Mouse (Mus musculus) right cerebral cortex, adult 18-20 months (tissue): ENCODE measurements around the gene Hmgb1.
A peak's percentile ranks its signal among the peaks of the same experiment; 100 is the strongest.

Source experiments
- DNase-seq: peaks from one replicate; pipeline ENCODE4 v3.0.0; 2022; ENCODE audit warnings: mixed read lengths

Hmgb1 gene

DNA sequence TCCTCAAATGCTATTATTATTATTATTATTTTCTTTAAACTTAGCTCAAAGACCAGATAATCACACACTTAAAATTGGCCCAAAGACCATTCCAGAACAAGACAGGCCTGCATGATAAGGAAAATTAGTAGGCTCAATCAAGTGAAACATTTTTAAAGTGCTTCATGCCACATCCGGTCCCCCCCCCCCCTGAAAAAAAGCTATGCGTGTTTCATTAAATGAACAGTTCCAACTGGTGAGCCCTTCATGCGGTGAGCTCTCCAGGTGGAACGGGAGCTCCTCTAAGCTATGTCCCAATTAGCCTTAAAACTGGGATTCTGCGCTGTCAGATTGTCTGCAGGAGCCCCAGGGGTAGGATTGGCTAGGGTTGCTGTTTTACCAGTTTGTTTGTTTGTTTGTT, 168.0 kb downstream of the Hmgb1 start:
- DNase-seq = no peak

DNA sequence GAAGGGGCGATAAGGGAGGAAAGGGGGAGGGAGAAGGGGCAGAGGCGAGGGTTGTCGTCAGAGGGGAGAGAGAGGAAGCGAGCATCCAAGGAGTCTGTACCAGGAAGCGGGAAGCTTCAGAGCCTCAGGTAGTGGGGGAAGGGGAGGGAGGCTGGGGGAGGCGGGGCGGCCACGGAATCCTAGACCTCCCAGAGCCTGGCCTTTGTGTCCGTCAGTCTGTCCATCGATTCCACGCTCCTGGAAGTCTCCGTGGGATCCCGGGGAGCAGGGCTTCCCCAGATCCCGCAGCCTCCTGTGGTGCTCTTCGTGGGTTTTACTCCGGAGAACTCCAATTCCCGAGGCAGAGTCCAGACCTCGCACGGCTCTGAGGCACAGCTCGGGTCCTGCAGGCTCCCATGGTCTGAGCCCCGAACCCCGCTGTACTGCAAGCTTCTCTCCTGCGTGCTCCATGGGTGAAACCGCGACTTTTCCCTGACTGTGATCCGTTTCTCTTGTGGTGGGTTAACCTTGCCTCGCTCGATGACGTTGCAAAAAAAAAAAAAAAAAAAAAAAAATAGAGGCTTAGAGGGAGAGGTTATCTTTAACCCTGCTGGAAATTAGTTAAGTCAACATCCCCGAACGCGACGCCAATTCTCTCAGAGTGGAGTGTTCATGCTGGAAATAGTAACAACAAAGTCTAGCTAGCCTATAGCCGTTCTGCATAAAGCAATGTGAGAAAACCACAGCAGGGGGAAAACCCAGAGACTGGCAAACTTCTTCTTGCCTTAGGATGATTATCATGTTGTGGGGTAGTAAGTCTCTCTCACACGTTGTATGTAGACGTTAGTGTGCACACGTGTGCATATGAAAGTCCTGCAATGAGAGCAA, 168.7 kb downstream of the Hmgb1 start:
- DNase-seq = peak; percentile 35

DNA sequence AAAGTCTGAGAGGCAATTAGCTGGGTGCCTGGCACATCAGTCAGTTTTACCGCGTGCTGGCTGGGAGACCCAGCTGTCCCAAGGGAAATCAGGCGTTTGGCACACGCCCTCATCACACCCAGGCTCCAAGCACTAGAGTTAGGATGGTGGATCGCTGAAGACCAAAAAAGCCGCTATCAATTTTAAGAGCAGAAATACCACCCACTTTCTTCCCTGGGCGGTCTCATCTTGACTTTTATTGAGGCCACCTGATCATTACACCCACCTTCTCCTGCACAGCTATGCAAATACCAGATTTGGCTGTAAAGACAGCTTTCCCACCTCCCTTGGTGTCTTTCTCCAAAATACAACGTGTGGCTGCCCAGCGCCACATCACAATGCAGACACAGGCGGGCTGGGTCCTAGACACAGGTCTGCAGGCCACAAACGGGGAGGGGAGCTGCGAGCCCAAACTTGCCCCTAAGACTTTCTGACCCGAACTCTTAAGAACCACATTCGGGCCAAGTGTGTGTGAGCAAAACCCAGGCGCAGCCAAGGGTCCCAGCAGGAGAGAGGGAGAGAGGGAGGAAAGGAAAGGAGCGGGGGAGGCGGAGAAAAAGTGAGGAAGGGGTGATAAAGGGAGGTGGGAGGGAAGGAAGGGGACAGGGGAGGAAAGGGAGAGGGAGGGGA, 169.6 kb downstream of the Hmgb1 start:
- DNase-seq = peak; percentile 48

DNA sequence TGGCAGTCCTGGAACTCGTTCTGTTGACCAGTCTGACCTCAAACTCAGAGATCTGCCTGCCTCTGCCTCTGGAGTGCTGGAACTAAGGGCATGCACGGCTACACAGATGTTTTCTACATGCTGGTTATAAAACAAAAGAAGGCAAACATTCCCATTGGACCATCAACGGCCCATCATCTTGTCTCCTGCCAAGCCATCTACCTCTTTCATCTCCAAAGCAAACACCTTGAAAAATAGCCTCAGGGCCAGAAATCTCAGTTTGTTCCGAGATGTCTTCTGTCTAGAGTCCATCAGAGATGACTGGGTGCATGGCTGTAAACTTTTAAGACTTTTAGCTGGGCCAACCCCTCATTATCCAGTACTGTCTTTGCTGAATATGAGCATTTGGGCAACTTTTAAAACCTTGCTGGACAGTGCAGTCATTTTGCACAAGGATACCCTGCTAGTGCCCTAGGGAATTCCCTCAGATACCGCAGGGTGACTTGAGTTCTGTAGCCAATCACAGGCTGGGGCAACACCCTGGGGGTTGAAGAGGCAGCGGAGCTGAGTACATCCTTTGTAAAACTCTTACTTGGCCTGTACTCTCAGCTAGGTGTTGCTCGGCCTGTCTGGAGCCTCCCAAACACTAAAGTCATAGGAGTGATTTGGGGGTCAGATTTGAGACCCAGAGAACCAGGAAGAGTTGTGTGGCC, 170.3 kb downstream of the Hmgb1 start:
- no peak for DNase-seq

DNA sequence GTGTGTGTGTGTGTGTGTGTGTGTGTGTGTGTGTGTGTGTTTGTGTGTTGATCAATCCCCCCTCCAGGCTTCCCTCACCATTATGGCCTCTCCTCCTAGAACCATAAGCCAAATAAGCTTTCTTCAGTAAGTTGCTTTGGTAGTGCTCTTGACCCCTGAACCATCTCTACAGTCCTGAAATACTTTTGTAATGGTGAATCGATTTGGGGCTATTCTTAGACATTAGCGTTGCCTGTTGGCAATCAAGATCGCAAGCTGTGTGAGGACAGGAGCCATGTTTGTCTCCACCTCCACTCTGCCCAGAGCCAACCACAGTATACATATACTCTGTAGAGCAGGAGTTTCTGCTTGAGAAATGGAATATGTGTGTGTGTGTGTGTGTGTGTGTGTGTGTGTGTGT, 175.2 kb downstream of the Hmgb1 start:
- DNase-seq = no peak

DNA sequence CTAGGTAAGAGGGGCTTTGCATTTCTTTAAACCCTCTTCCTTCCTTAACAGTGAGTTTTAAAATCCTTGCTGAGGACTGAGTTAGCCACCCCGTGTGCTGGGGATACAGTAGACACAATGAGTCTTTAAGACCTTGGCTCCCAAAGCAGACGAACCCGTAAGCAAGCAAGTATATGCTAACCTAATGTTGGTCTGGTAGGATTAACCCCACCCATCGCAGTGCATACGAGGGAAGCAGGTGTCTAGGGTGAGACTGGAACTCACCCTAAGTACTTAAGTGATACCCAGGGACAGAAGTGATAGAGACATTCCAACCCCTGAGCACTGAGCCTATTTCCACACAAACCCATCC, 177.0 kb downstream of the Hmgb1 start:
- DNase-seq = no peak

DNA sequence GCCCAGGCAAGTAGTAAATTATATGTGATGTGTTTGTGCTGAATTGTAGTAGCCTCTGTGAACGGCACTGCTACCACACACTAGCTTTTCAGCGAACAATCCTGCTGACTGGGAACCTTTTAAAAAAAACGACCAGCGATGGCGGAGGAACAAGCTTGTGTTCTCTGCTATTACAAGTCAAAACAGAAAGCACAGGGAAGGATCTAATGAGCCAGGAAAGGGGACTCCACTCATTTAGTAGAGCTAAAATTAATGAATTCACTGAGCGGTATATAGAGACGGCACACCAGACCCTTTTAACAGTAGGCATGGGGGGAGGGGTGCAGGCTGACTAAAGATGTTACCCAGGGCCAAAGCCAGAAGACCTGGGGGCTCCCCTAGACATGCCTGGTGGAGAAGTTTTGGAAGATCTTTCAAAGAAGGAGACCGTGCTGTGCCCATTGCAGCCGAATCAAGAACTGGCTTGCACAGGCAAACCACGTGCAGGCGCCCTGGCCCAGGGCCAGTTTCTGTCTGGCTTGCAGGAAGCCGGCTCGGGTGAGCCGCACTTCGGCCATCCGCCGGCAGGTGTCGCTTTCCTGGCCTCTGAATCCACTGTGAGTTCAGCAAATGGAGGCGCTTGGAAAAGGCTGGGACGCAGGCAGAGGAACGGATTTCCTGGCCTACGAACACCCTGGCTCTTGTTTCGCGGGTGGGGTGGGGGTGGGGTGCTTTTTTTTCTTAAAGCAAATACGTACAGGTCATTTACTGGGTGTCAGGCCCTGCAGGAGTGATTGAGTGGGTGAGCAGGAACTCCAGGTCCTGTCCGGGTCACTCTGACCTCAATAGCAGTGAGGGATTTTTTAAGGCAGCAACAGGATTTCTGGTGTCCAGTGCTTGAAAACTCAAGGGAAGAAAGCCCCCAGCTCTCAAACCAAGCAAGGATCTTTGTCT, 177.7 kb downstream of the Hmgb1 start:
- peak; percentile 99 for DNase-seq

DNA sequence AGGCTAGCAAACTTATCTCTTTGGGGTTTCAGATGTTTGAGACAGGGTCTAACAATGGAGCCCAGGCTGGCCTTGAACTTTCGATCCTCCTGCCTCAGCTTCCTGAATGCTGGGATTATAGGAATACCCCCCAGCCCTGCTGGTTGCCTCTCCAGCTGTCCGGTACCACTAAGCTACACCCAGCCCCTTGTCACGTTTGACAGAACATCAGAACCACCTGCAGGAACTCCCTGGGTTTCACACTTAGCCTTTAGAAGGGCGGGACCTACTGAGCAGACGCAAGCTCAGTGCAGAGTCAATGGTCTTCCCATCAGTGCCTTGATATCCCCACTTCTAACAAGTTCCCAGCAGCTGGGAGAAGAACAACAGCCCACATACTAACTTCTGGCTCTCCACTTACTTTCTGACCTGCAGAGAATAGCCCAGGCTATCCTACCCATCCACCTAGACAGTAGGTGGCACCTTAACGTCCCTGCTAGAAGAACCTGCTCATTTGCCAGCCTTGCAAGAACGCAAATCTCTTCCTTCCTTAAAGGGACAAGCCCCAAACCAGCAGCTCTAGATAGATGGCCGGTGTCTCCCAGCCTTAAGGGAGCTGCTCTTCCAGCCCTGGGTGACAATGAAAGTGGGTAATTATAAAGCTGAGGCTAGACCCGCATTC, 178.5 kb downstream of the Hmgb1 start:
- no peak for DNase-seq

DNA sequence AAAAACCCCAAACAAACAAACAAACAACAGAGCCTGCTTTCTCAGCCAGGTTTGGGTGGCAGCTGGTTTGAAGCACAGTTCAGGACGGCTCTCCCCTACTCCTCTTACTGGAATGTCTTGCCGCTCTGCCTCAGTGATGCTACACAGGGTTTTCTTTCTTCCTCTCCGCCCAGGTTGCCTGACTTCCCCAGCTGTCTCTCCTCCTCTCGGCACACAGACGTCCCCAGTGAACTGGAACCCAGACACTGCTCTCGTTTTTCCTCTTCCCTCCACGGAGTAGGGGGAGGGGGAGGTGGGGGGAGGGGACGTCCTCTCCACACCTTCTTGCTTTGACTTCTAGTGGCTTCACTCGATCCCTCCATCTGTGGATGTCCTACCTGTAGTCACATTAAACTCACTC, 179.2 kb downstream of the Hmgb1 start:
- DNase-seq = no peak

DNA sequence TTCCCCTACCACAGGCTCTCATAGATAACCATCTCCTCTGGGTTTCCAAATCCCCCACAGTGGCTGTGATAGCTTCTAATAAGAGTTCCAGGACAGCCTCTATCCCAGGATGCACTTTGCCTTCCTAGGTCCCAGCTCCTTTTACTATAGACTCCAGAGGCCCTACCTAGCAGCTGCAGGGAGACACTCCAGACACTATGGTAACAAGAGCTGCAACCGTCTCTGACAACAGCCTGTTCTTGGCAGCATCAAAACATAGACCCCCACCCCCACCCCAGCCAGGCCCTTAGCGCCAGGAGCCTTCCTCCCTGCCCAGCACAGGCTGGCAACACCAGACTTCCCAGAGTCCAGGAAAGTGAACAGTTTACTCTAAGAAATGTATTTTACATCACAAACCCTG, 181.2 kb downstream of the Hmgb1 start:
- DNase-seq = no peak

DNA sequence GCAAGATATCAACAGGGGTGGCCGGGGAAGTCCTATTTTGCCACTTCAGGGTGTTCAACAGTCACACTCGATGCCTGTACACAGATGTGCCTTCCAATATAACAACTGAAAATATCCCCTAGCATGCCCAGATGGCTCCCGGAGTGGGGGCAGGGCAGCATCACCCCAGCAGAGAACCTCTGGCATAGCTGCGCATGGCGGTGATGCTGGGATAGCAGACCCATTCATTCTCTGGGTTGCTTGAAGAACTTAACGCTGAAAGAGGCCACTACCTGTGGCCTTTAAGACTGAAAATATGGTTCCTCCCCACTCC, 181.5 kb downstream of the Hmgb1 start:
- DNase-seq = no peak

DNA sequence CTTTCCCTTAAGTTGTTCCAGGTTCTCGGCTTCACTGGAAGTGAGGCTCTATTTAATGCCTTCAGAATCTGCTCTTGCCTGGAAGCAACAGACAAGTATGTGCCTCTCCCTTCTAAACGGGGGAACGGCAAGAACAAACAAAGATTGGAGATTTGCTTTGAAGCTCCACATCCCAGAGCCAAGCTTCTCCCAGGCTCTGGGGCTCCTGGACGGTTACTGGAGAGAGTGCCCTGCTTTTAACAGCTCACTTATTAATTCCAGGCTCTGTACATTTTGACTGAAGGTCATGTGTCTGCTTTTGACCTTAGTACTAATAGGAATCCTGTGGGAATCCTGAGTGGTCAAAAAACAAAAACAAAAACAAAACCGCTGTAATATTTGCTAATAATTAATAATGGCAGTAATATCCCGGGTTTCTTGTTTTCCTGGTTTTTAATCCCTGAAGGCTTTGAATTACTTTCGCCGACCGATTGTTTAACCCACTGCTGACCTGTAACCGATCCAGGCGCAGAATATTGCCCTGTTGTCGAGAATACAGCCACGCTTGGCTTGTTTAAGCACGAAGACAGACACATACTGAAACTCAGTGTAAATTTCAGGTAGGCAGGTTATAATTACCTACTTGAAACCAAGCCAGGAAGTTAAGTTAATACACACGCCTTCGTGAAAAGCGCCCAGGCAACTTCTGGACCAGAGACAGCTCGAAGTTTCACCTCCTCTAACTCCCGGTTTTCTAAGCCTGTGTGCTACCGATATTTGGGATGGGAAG, 182.1 kb downstream of the Hmgb1 start:
- no peak for DNase-seq

DNA sequence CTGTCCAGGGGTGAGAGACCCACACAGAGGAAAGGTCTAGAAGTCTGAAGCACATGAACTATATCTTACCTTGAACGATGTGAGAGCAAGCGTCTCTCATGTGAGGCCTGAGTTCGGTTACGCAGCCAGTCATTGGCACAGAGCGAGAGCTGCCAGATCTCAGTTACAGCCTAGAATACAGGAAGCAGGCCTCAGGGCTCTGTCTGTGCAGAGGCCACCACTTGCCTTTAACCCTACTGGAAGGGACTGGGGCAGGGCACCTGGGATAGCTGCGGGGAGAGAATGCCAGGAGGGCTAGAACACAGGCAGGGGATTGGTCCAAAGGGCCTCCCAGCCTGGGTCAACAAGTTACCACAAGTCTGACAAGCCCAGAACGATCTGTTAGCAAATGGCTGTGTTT, 184.5 kb downstream of the Hmgb1 start:
- no peak for DNase-seq

DNA sequence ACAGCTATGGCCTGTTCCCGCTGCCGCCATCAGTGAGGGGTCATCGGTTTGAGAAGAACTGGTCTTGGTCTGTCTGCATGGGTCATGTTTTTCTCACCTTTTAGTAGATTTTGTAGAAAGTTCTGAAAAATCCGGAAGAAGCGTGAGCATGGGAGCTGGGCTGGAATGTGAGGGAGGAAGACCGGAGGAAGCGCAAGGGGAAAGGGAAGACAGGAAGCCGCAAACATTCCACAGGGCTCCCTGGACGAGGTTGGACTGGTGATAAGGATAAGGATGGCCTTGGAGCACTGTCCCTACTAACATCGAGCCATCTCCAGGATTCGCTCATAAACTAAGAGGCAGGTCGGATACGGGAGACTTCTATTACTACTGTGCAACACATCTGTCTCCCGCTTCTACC, 185.8 kb downstream of the Hmgb1 start:
- DNase-seq = no peak

DNA sequence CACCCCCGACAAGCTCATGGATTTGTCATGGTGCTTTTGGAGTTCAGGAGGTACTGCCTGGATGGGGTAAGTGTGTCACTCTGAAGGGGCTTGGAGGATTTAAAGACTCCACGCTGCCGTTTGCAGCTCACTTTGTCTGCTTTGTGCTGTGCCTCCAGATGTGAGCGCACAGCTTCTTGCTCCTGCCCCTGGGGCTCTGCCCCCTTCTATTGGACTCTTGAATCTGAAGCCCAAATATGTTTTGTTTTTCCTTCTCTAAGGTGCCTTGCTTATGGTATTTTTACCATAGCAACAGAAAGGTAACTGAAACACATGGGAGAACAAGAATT, 187.6 kb downstream of the Hmgb1 start:
- no peak for DNase-seq
